Mouse (Mus musculus): ENCODE results near the gene Dnah2.

The Dnah2 gene

GRCm38 (mm10) chr11:69386758-69387157, 162.2 kb downstream of the Dnah2 start:
- no peak for DNase-seq

DNA sequence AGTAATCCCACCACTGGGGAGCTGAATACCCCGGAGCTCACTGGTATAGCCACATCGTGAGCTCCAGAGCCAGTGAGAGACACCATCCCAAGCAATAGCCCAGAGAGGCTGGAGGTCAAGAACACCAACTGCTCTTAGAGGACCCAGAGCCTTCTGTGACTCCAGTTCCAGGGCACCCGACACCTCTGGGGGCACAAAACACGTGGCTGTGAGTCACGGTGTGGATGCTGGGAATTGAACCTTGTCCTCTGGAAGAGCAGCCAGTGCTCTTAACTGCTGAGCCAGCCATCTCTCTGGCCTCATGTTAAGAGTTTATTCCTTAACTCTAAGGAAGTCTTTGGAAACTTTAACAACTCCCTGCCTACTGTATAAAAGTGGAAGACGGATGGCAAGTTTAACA, 163.9 kb downstream of the Dnah2 start:
- no peak for DNase-seq

DNA sequence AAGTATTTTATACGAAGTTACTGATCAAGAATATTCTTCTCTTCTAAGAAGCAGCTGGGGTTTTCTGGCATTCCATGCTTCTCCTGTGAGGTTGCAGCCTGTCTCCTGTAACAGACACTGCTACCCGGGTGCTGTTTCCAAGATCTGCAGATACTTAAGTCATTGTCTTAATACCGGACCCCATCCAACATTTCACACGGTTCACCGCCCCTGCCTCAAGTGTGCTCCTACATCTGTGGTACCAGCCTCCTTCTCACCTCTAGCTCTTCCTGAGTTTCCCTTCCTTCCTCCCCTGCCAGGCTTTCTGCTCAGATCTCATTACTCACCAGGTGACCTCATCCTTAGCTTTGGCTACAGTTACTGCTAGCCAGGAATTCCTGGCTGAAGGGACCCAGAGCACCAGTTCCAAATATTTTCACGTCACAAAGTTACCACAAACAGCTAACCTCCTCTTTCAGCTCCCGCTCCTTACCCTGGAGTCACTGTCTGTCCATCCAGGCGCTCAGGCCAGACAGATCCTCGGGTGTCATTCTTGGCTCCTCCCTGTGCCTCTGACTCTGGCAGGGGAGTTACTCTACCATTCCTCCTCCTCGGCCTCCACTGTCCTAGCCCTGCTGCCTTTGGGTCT, 166.3 kb downstream of the Dnah2 start:
- no peak for DNase-seq

DNA sequence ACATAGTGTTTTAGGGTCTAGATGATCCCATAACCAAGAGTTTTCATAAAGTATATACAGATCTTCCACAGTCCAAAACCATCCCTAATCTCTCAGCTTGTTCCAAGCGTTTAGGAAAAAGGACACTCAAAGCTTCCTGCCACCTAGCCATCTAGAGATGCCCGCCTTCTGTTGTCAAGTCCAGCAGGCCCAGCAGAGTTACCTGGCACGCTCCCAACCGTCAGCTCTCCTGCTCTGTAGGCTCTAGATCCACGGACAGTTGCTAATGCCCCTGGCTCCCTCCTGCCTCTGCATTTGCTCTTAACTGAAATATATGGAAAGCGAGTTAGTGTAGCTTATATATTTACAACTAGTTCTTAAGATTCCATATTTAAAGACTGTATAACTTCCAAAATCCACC, 167.6 kb downstream of the Dnah2 start:
- DNase-seq = no peak

DNA sequence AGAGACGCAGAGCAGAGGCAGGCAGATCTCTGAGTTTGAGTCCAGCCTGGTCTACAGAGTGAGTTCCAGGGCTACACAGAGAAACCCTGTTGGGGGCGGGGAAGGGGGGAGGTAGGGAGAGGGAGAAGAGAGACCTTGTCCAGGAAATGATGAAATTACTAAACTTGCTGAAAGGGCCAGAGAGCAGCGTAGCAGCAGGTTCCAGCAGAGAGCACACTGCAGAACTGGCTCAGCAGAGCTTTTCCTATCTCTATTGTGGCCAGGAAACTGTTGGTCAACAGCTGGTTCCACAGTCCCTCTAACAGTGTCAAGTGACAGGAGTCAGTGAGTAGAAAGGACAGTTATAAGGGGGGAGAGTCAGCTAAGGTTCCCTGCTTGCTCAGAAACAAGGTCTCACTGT, 169.3 kb downstream of the Dnah2 start:
- no peak for DNase-seq

GRCm38 (mm10) chr11:69377766-69378165, 171.1 kb downstream of the Dnah2 start:
- no peak for DNase-seq

GRCm38 (mm10) chr11:69375646-69376045, 173.3 kb downstream of the Dnah2 start:
- no peak for DNase-seq

GRCm38 (mm10) chr11:69373223-69373965, 175.5 kb downstream of the Dnah2 start:
- no peak for DNase-seq

- no peak for DNase-seq
Observed at GRCm38 (mm10) chr11:69372780-69373170, 176.1 kb downstream of the Dnah2 start.

DNA sequence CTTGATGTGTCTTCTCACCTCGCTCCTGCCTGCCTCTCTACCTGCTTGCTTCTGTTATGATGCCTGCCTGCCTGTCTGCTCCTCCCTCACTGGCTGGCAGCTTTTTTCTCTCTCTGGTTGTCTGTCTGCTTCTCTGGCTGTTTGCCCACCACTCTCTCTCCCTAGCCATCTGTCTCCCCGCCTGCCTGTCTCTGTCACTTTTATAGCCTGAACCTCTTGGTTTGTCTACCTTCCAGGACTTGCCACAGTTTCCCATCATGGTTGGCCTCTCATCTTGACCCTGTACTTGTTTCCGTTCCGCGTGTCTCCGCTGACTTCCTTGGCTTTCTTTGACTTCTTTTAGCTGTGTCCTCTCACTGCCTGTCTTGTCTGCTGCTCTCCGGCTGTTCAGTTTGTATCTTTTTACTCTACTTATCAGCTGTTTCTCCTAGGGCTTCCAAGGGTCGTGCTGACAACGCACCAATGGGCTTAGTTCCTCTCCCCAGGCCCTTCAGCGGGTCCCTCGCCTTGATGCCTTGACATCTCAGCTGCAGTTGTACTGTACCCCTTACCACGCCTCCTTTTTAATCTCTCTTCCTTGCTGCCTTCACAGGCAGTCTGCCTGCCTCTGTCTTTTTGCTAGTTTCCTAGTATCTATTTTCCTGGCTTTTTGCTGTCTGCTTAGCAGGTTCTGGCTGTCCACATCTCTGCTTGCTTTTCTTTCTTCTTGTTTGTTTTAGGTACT, 176.7 kb downstream of the Dnah2 start:
- DNase-seq = peak; percentile 24

GRCm38 (mm10) chr11:69371601-69372000, 177.3 kb downstream of the Dnah2 start:
- no peak for DNase-seq

DNA sequence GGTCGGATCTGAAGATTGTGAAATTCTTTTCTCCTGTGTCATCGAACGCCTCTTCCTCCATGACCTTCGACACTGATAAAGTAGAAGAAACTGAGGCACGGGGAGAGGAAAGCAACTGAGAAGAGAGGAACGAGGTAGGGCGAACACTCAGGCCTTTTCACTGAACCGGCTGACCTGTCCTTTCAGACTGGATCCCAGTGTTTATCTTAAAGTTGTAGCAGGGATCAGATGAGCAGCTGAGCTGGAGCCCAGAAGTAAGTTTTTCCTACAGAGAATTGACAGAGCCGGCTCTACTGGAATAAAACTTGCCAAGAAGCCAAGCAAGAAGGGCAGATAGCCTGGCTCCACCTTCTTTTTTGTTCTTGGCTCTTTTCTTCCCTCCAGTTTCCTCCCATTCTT, 178.1 kb downstream of the Dnah2 start:
- DNase-seq = no peak

Measured in thymus, postnatal 25 days (tissue).